ENCODE assay signal across 8 mouse cellular contexts in genomic region chr5:139252081-139252909, GRCm38 (mm10). TPM values are rescaled to one million over a fixed set of nuclear protein-coding genes. Genes with fewer than 3 reads are reported as not detected.
DNase-seq lines count a peak whose midpoint lies in the region; ATAC-seq and TF ChIP-seq lines count a peak whose summit lies in the region.

Gene Get4, plus strand, starts transcription at chr5:139252324.

- no peak for TF ChIP-seq CTCF in CH12.LX (conservative IDR thresholded peaks at IDR 0.05 in 1 of 2, IDR thresholded peaks at IDR 0.05 in 1 of 2; ENCODE audit: low read depth in 2 of 2, low read length in 2 of 2)

- peak within 1 kb of the TSS; percentile 60 for H3K27ac ChIP-seq in CH12.LX (ENCODE audit: insufficient read depth, low read depth)
- peak within 1 kb of the TSS; percentile 76 for H3K27ac ChIP-seq in forebrain, embryonic 11.5 days (ENCODE audit: low read depth, low read length)
- H3K27ac ChIP-seq in heart, embryonic 16.5 days (ENCODE audit: low read length) = peak within 1 kb of the TSS; percentile 90
- peak within 1 kb of the TSS; percentile 95 for H3K27ac ChIP-seq in liver, embryonic 15.5 days (replicated peaks)
- peak within 1 kb of the TSS; percentile 60 for H3K27ac ChIP-seq in neural tube, embryonic 12.5 days

- under 1% methylated on average over 86 of the region's 90 CpGs for WGBS in forebrain, embryonic 11.5 days
- WGBS in heart, embryonic 16.5 days = under 1% methylated on average over 83 of the region's 90 CpGs
- WGBS in liver, embryonic 15.5 days (ENCODE audit: insufficient replicate concordance) = under 1% methylated on average over 86 of the region's 90 CpGs
- under 1% methylated on average over 86 of the region's 90 CpGs for WGBS in neural tube, embryonic 12.5 days

- no peaks in the 10 kb centered on the region for H3K9me3 ChIP-seq in CH12.LX (replicated peaks; ENCODE audit: low read length)
- H3K9me3 ChIP-seq in forebrain, embryonic 11.5 days (ENCODE audit: control insufficient read depth, low read length) = no peaks in the 10 kb centered on the region
- no peaks in the 10 kb centered on the region for H3K9me3 ChIP-seq in heart, embryonic 16.5 days (replicated peaks; ENCODE audit: control insufficient read depth, low read length)
- no peaks in the 10 kb centered on the region for H3K9me3 ChIP-seq in liver, embryonic 15.5 days (replicated peaks)
- H3K9me3 ChIP-seq in neural tube, embryonic 12.5 days = no peaks in the 10 kb centered on the region

- TF ChIP-seq EP300 in CH12.LX (IDR thresholded peaks at IDR 0.05; ENCODE audit: low read length) = no peak

- dilution Hi-C loops in CH12.LX (cut with MboI; ENCODE audit: extremely low pct_ligation_motif_present, extremely low pct_unique_long_range_greater_than_20kb, low sequenced_read_pairs) = no loop called here

- peaks cover 9 to 54% of the 10 kb centered on the region in 2 experiments for H3K4me1 ChIP-seq in CH12.LX (ENCODE audit: control insufficient read depth in 1 of 2, insufficient read depth in 2 of 2)
- peaks cover 11% of the 10 kb centered on the region for H3K4me1 ChIP-seq in forebrain, embryonic 11.5 days (replicated peaks; ENCODE audit: control insufficient read depth, insufficient read depth, low read length)
- peaks cover 45% of the 10 kb centered on the region for H3K4me1 ChIP-seq in heart, embryonic 16.5 days (ENCODE audit: control insufficient read depth, insufficient read depth, low read length)
- H3K4me1 ChIP-seq in liver, embryonic 15.5 days (replicated peaks) = peaks cover 66% of the 10 kb centered on the region
- peaks cover 30% of the 10 kb centered on the region for H3K4me1 ChIP-seq in neural tube, embryonic 12.5 days

- peak; percentile 99 for DNase-seq in CH12.LX (ENCODE audit: extremely low read depth)
- peak; percentile 99 for DNase-seq in c-Kit-positive CD71-positive TER-119-negative erythroid progenitor cells, embryonic 14.5 days (ENCODE audit: low read depth)
- DNase-seq in forebrain, embryonic 11.5 days (ENCODE audit: low spot score) = peak; percentile 100
- peak; percentile 99 to 100 for DNase-seq in kidney, postnatal 36 days
- peak; percentile 97 for DNase-seq in telencephalon, adult 2 months (ENCODE audit: low read depth, low spot score)

- peaks cover 46% of the 10 kb centered on the region for H3K79me2 ChIP-seq in CH12.LX (replicated peaks; ENCODE audit: control insufficient read depth, extremely low read depth, insufficient read depth, poor library complexity, severe bottlenecking)

- TF ChIP-seq RAD21 in CH12.LX (IDR thresholded peaks at IDR 0.05; ENCODE audit: low read depth, low read length) = no peak

- H3K9ac ChIP-seq in CH12.LX (ENCODE audit: insufficient read depth, low read depth) = peak within 1 kb of the TSS; percentile 84
- peak within 1 kb of the TSS; percentile 75 for H3K9ac ChIP-seq in forebrain, embryonic 11.5 days (ENCODE audit: low read length)
- peak within 1 kb of the TSS; percentile 93 for H3K9ac ChIP-seq in heart, embryonic 16.5 days (ENCODE audit: low read length)
- H3K9ac ChIP-seq in liver, embryonic 15.5 days = peak within 1 kb of the TSS; percentile 95
- peak within 1 kb of the TSS; percentile 87 for H3K9ac ChIP-seq in neural tube, embryonic 12.5 days

- H3K36me3 ChIP-seq in CH12.LX (replicated peaks in 1 of 2; ENCODE audit: control insufficient read depth in 1 of 2, insufficient read depth in 1 of 2, low read length in 1 of 2) = peaks cover 18 to 61% of the 10 kb centered on the region in 2 experiments
- peaks cover 5% of the 10 kb centered on the region; the same call in 1 of the 2 replicates for H3K36me3 ChIP-seq in forebrain, embryonic 11.5 days (ENCODE audit: control insufficient read depth, insufficient read depth, low read length)
- H3K36me3 ChIP-seq in heart, embryonic 16.5 days (ENCODE audit: control insufficient read depth, insufficient read depth) = peaks cover 20% of the 10 kb centered on the region
- peaks cover 64% of the 10 kb centered on the region for H3K36me3 ChIP-seq in liver, embryonic 15.5 days (replicated peaks)
- peaks cover 31% of the 10 kb centered on the region for H3K36me3 ChIP-seq in neural tube, embryonic 12.5 days

- H3K27me3 ChIP-seq in CH12.LX (replicated peaks) = no peaks in the 10 kb centered on the region
- H3K27me3 ChIP-seq in forebrain, embryonic 11.5 days (ENCODE audit: control insufficient read depth, insufficient read depth, low read length) = no peaks in the 10 kb centered on the region
- no peaks in the 10 kb centered on the region for H3K27me3 ChIP-seq in heart, embryonic 16.5 days (ENCODE audit: control insufficient read depth, insufficient read depth, low read length)
- no peaks in the 10 kb centered on the region for H3K27me3 ChIP-seq in liver, embryonic 15.5 days
- no peaks in the 10 kb centered on the region for H3K27me3 ChIP-seq in neural tube, embryonic 12.5 days (replicated peaks)

- H3K4me3 ChIP-seq in CH12.LX (replicated peaks in 1 of 3; ENCODE audit: low read depth in 2 of 3, low read length in 2 of 3, poor library complexity in 1 of 3) = peak within 1 kb of the TSS; percentile 78 to 90 (median 81)
- H3K4me3 ChIP-seq in forebrain, embryonic 11.5 days (ENCODE audit: low read depth, low read length) = peak within 1 kb of the TSS; percentile 81
- peak within 1 kb of the TSS; percentile 66 for H3K4me3 ChIP-seq in heart, embryonic 16.5 days (ENCODE audit: low read length)
- H3K4me3 ChIP-seq in liver, embryonic 15.5 days (replicated peaks) = peak within 1 kb of the TSS; percentile 97
- H3K4me3 ChIP-seq in neural tube, embryonic 12.5 days = peak within 1 kb of the TSS; percentile 79

- TF ChIP-seq POLR2A in CH12.LX (IDR thresholded peaks at IDR 0.05; ENCODE audit: low read depth, low read length) = peak; percentile 96

- in situ Hi-C loops in CH12.LX (cut with MboI; ENCODE audit: low pct_ligation_motif_present, low pct_unique_long_range_greater_than_20kb, low sequenced_read_pairs) = no loop called here

- peak within 1 kb of the TSS; percentile 88 for H3K4me2 ChIP-seq in CH12.LX (ENCODE audit: insufficient read depth, low read depth, poor library complexity, severe bottlenecking)
- peak within 1 kb of the TSS; percentile 91 for H3K4me2 ChIP-seq in forebrain, embryonic 11.5 days (ENCODE audit: low read depth, low read length, severe bottlenecking)
- peak within 1 kb of the TSS; percentile 94 for H3K4me2 ChIP-seq in heart, embryonic 16.5 days (ENCODE audit: low read depth, low read length)
- peak within 1 kb of the TSS; percentile 99 for H3K4me2 ChIP-seq in liver, embryonic 15.5 days
- H3K4me2 ChIP-seq in neural tube, embryonic 12.5 days (replicated peaks) = peak within 1 kb of the TSS; percentile 90

- peak; percentile 95 for ATAC-seq in forebrain, embryonic 11.5 days (replicated peaks; ENCODE audit: low FRiP score)
- ATAC-seq in heart, embryonic 16.5 days (replicated peaks; ENCODE audit: extremely low read depth, insufficient read depth, low FRiP score) = peak; percentile 92
- peak; percentile 89 for ATAC-seq in liver, embryonic 15.5 days (ENCODE audit: insufficient read depth)
- ATAC-seq in neural tube, embryonic 12.5 days (ENCODE audit: low FRiP score, low read depth) = peak; percentile 96

TF ChIP-seq in CH12.LX, 34 proteins besides CTCF, POLR2A, EP300 and RAD21 (continues in another document):
- TF ChIP-seq TBP (conservative IDR thresholded peaks at IDR 0.05; ENCODE audit: low read depth, low read length) = peak; percentile 83
- TF ChIP-seq MAFK (IDR thresholded peaks at IDR 0.05; ENCODE audit: insufficient replicate concordance, low read length) = no peak
- no peak for TF ChIP-seq POLR2AphosphoS2 (IDR thresholded peaks at IDR 0.05; ENCODE audit: low read depth, low read length)
- no peak for TF ChIP-seq PAX5 (IDR thresholded peaks at IDR 0.05; ENCODE audit: low read length)
- TF ChIP-seq ZMIZ1 (IDR thresholded peaks at IDR 0.05; ENCODE audit: low read depth, low read length) = peak; percentile 88
- TF ChIP-seq NRF1 (IDR thresholded peaks at IDR 0.05; ENCODE audit: low read depth, low read length) = peak; percentile 64
- TF ChIP-seq ETS1 (conservative IDR thresholded peaks at IDR 0.05; ENCODE audit: low read depth, low read length) = no peak
- peak; percentile 100 for TF ChIP-seq BHLHE40 (IDR thresholded peaks at IDR 0.05; ENCODE audit: low read depth, low read length)
- TF ChIP-seq ZKSCAN1 (IDR thresholded peaks at IDR 0.05; ENCODE audit: borderline replicate concordance, low read depth, low read length) = no peak
- TF ChIP-seq CHD2 (IDR thresholded peaks at IDR 0.05; ENCODE audit: low read length) = peak; percentile 99
- peak; percentile 93 for TF ChIP-seq USF1 (IDR thresholded peaks at IDR 0.05; ENCODE audit: low read depth, low read length)
- TF ChIP-seq MEF2A (IDR thresholded peaks at IDR 0.05; ENCODE audit: borderline replicate concordance, low read depth, low read length) = peak; percentile 55; the same call in 1 of the 2 replicates
- TF ChIP-seq CHD1 (IDR thresholded peaks at IDR 0.05; ENCODE audit: low read depth, low read length) = no peak
- TF ChIP-seq NELFE (IDR thresholded peaks at IDR 0.05; ENCODE audit: low read depth, low read length) = peak; percentile 98
- peak; percentile 77 for TF ChIP-seq TCF12 (IDR thresholded peaks at IDR 0.05; ENCODE audit: low read depth, low read length)
- TF ChIP-seq MAX (IDR thresholded peaks at IDR 0.05; ENCODE audit: low read length) = peak; percentile 80; the same call in 1 of the 2 replicates
- no peak for TF ChIP-seq RCOR1 (conservative IDR thresholded peaks at IDR 0.05; ENCODE audit: low read depth, low read length)
- peak; percentile 76 for TF ChIP-seq HCFC1 (IDR thresholded peaks at IDR 0.05; ENCODE audit: low read depth, low read length)
- peak; percentile 85 for TF ChIP-seq ELF1 (IDR thresholded peaks at IDR 0.05; ENCODE audit: low read depth, low read length)
- peak; percentile 54; the same call in 1 of the 2 replicates for TF ChIP-seq UBTF (IDR thresholded peaks at IDR 0.05; ENCODE audit: low read depth, low read length)
- peak; percentile 85; the same call in 1 of the 2 replicates for TF ChIP-seq KAT2A (IDR thresholded peaks at IDR 0.05; ENCODE audit: insufficient replicate concordance, low read length)
- TF ChIP-seq IRF4 (IDR thresholded peaks at IDR 0.05; ENCODE audit: low read depth, low read length) = no peak; the same call in 1 of the 2 replicates
- peak; percentile 64; the same call in 1 of the 2 replicates for TF ChIP-seq MAZ (IDR thresholded peaks at IDR 0.05; ENCODE audit: low read depth, low read length)

RNA-seq across cellular contexts. Expression of gene Get4, which starts in this region (rescaled TPM):
- 91.4 and 93.9 TPM in 2 replicates for total RNA-seq in CH12.LX (2012; rRNA removed)
- total RNA-seq in CH12.LX (2014; rRNA removed) = 96.4 and 103 TPM in 2 replicates
- polyA plus RNA-seq in CH12.LX (2012; ENCODE audit: insufficient read length, low read depth) = 140 and 164 TPM in 2 replicates
- 148 and 150 TPM in 2 replicates for polyA plus RNA-seq in forebrain, embryonic 11.5 days (2014; fragmentation: Nextera tagmentation; extraction: Ambion mirVana)
- polyA plus RNA-seq in heart, embryonic 16.5 days (2015; fragmentation: Nextera tagmentation; extraction: Ambion mirVana) = 141 and 145 TPM in 2 replicates
- polyA plus RNA-seq in liver, embryonic 15.5 days (2015; fragmentation: Nextera tagmentation; extraction: Ambion mirVana) = 107 and 109 TPM in 2 replicates
- 129 and 132 TPM in 2 replicates for polyA plus RNA-seq in neural tube, embryonic 12.5 days (2016; fragmentation: Nextera tagmentation; extraction: Ambion mirVana)

Comparison
In these comparisons a context has a peak if more than half of its experiments do, and no peak if none do; other contexts are left out.
1. Peak in every context shown above with its lines: DNase-seq, ATAC-seq, H3K4me3 ChIP-seq and H3K27ac ChIP-seq.